Mouse (Mus musculus): ENCODE results near the gene Limd2.

GRCm38 (mm10) chr11:106180449-106180801, 19.8 kb upstream of the Limd2 start:
- TF ChIP-seq POLR2A (IDR thresholded peaks at IDR 0.05; ENCODE audit: low read depth, low read length) = no peak
- no peak for TF ChIP-seq CTCF (IDR thresholded peaks at IDR 0.05; ENCODE audit: extremely low read depth, insufficient read depth, insufficient read length, insufficient replicate concordance)
